Mouse (Mus musculus) B cell, adult 67 days (primary cell): Measurements from ENCODE around the gene Fbxo41. TPM values are rescaled to one million over a fixed set of nuclear protein-coding genes. Genes with fewer than 3 reads are reported as not detected.

Source experiments
- total RNA-seq, 2 experiments: library from RNA; stranded (reverse); gene quantifications; 4 replicates each; pipeline ENCODE4 v1.2.4; 2023

Fbxo41 gene
- not detected for total RNA-seq

DNA sequence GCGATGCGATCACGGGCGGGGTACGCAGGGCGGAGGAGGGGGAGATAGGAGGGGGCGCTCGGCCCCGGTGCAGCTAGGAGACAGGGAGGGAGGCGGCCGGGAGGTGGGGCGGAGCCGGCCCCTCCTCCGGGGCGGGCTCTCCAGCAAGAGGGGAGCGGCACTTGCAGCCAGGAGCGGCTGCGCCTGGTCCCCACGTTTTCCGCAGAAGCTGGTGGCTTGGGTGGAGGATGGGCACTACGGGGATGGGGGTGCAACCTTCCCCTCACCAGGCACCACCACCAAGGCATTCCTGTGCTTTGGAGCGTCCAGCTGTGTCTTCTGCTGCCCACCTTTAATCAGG is at the start of gene Fbxo41:
Gene Fbxo41, minus strand, starts transcription at position 84 of the 340 bp plus-strand sequence.

DNA sequence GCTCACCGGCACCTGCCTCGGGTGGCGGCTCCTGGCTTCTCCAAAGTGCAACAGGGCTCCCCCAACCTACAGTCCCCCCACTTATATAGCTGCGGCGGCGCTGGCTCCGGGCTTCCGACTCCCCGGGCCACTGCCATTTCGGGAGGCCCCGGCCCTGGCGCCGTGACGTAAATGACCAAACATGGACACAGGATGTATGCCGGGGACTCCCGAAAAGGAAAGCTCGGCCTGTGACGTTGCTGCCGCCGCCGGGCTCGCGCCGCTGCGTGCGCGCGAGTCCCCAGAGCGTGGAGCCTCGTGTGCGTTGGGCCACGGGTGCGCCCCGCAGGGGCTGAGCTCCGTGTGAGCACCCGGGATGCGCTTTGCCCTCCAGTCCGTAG is 10.7 kb upstream of the Fbxo41 start, which contains the start of gene Egr4:
Gene Egr4, minus strand, starts transcription at position 59 of the 380 bp plus-strand sequence.

DNA sequence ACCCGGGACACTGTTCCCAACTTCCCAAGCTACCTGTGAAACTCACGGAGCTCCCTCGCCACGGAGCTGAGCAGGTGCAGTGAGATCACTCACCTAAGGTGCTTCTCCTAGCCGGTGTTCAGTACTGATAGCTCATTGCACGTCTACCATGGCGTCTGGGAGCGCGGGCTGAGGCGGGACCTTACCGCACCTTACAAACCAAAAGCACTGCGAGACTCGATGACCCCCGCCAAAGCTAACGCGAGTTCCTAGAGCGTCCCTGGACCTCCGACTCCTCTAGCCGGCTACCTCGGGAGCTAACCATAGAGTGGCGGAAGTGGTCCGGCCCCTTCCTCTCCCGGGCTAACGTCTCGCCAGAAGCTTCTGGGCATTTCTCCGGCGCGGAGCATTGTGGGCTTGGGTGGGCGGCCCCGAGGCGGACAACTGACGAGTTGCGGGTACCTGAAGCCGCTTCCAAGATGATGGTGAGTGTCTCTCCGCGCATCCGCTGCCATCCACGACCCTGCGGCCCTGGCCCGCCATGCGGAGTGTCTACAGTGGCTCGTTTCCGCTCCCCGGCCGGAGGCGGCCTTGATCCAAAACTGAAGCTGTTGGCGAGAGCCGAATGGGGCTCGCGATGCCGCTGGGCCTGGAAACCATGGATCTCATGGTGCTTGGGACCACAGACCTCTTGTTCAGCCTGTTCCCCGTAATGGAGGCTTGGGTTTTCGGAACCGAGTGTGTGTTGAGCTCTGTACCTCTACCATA is 51.0 kb downstream of the Fbxo41 start, which contains the start of gene Pradc1:
Gene Pradc1, minus strand, starts transcription at position 307 of the 747 bp plus-strand sequence.

DNA sequence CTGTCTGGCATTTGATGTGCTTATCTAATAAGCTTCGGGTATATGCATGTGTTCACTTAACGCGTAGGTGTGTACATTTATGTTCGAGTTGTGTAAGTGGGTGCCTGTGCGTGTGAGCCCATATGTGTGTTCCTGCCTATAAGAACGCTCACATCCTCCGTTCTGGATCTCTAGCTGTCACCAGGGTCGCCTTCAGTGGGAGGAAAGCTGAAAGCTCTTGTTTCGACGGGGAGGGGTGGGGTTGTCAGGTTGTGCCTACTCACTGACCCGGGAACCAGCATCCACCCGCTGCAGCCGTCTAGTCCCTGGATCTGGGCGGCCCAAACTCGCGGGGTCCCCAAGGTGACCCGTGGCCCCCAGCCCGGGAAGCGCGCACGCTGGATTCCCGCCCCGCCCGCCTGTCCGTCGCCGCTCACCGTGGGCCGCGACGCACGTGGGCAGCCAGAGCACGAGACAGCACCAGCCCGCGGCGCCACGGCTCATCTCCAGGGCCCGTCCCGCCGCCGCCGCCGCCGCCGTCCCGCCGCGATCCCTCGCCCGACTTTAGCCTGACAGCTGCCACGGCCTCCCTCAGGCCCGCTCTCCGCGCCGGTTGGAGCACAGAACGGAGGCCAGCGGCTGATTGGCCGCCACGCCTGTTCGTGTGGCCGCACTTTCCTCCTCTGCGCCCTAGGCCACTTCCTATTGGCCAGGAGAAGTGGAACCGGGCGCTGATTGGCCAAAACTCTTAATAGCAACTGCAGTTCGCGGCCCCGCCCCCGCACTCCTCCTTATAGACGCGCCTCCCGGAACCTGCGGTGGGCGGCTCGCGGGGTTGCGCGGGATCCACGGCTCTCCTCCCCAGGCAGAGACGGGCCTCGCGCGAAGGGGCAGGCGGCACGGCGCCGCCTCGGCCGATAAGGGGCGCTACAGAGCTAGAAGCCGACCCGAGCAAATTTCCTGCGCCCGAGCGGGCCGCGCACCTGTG is 51.8 kb downstream of the Fbxo41 start, which contains the start of gene Cct7:
Gene Cct7, plus strand, starts transcription at position 818 of the 967 bp plus-strand sequence.

DNA sequence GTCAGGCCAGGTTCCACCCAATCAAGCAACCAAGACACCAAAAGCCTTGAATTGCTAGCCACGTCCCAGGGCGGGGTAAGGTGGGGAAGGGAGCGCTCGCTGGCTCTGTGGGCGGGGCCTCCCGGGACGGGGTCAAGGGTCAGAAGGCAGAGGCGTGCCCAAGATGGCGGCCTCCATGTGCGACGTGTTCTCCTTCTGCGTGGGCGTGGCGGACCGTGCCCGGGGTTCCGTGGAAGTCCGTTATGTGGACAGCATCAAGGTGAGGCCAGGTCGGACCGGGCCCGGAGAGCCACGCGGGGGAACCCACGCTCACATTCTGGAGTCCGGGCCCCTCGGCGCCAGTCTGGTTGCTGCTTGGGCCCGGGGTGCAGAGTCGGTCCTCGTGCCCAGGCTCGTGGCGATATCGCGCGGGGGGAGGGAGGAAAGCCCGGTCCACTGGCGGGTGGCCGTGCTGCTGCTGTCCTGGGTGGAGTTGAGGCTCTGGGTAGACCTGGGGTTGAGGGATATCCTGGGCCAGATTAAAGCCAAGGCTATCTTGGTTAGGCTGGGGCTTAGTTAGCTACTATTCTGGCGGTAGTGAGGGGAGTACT is 70.9 kb downstream of the Fbxo41 start, which contains the start of gene Smyd5:
Gene Smyd5, plus strand, starts transcription at position 148 of the 590 bp plus-strand sequence.

DNA sequence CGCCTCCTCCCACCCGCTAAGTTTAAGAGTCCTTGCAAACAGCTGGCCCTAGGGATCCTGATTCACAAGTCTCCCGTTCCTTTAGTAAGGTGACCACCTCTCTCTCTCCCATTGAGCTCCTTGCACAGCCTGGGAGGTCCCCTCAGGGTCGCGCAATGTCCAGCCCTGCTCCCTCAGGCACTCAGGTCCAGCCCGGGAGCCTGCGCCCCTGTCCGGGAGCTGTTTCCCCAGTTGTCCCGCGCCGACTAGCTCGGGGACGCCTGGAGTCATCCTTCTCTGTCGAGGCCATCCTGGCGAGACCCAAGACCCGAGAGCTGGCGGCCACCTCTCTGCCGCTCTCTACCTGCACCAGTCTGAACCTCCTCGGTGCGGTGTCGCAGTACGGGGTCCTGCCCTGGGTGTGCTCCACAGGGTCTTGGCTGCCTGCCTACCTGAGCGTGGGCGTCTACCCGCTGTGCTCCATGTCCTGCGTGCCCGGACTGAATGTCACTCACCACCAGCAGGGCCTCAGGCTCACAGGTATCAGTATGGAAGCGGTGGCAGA is 78.9 kb downstream of the Fbxo41 start, which contains the start of gene Noto:
Gene Noto, plus strand, starts transcription at position 51 of the 544 bp plus-strand sequence.

Other genes starting within 250 kb of the Fbxo41 start
- 10 to 100 TPM; 15.6 to 16.1 TPM for gene Sfxn5, start 169.6 kb downstream of the Fbxo41 start, total RNA-seq
- gene Rab11fip5, start 128.4 kb downstream of the Fbxo41 start, total RNA-seq, result 1 to 10 TPM; 1.1 to 1.3 TPM
- not detected for gene Noto, start 79.1 kb downstream of the Fbxo41 start, total RNA-seq
- gene Smyd5, start 71.0 kb downstream of the Fbxo41 start, total RNA-seq, result 10 to 100 TPM; 46.6 to 50.5 TPM
- gene Cct7, start 51.5 kb downstream of the Fbxo41 start, total RNA-seq, result 100 to 1,000 TPM; 151 to 175 TPM
- gene Pradc1, start 51.0 kb downstream of the Fbxo41 start, total RNA-seq, result 10 to 100 TPM; 15.7 to 17.2 TPM
- gene Egr4, start 10.6 kb upstream of the Fbxo41 start, total RNA-seq, result under 1 TPM in 1 of 2 experiments, not detected in 1; 0.42 TPM
- gene Alms1, start 84.5 kb upstream of the Fbxo41 start, total RNA-seq, result 1 to 10 TPM; 4.4 to 6.1 TPM
- not detected for gene Nat8f7, start 210.2 kb upstream of the Fbxo41 start, total RNA-seq